Mouse (Mus musculus) liver, postnatal 0 days (tissue): ENCODE measurements around the gene Pak2.

ENCODE experiments used
- CTCF ChIP-seq: sonication (generic); IDR thresholded peaks from 2 replicates; pipeline ENCODE4 v1.5.1; 2016; ENCODE audit warnings: antibody characterized with exemption, low read depth
- EP300 ChIP-seq: IDR thresholded peaks from 2 replicates; pipeline ENCODE4 v1.6.1; 2016; ENCODE audit warnings: antibody characterized with exemption, low read depth, mild to moderate bottlenecking

DNA sequence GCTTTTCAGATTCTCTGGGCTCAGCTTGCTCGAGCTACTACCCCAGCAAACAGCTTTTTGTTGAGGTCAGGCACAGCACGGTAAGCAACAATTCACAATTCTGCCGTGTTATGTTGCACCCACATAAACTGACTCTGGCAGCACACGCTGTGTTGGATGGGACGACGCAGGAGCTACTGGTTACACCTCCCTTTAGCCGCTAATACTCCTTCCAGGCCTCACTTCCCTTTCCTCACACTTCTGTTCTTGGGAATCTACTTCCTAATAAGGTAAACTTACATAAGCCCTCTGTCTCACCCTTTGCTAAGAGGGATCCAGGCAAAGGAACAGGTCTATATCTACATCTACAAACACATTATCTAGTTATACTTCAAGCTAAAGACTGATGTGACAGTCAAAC lies 15.2 kb downstream of the Pak2 start:
- TF ChIP-seq CTCF, result no peak
- no peak for TF ChIP-seq EP300
